Mouse (Mus musculus): ENCODE measurements at regions not wholly inside any gene's neighbourhood (a gene's known extent, or its start where the extent isn't known, plus 50 kb on each side); places are given as distances from the start of the nearest gene placed in this dataset.

DNA sequence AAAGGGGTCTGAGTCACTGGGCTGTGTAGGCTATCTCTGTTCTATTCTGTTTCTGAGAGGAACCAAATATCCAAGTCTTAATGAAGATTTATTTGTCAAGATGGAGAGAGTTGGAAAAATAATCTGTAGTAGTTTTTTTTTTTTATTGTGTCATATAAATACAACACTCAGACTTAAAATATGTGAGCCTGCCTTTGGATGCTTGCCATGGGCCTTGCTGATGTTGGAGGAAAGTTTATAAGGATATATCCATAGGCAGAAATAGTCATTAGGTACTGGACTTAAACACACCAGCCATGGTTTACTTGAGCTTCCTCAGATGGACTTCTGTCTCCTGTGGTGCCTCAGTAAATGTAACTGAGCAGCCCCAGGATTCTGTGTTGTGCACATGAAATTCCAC, 635.8 kb upstream of the Adgrl2 start:
- no peak for DNase-seq (ENCODE audit: low spot score in 2 of 2)

DNA sequence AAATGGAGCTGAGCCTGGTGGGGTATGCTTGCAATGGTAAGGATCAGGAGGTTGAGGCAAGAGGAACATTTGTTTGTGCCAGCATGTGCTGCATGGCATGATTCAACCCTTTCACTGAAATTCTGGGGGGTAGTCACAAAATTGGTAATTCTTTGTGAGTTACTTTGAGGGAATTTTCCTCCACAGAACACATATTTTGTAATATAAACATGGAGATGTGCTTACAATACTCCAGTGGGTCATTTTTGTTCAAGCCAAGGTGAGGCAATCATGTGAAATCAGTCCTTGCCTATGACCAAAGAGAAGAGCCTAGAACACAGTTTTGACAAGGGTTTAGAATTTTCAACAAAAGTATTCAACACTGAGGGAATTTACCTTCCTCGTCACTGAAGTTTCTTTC, 635.1 kb upstream of the Adgrl2 start:
- DNase-seq (ENCODE audit: low spot score in 2 of 2): no peak

DNA sequence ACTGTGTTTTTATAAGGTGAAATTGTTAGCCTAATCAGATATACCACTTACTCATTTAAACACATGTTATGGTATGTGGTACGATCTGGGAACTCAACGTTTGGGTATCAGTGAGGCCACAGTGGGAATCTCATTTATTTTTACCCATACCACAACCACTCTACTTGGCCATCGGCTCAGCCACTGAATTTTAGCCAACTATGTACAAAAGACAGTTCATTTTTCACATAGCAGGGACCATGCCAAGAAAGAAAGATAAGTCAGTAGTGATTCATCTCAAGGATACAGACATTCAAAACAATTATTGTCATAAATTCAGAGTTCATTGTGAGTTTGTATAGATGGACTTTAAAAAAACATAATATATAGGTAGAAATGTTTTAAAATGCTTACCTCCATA, 634.7 kb upstream of the Adgrl2 start:
- no peak for DNase-seq (ENCODE audit: low spot score in 2 of 2)

DNA sequence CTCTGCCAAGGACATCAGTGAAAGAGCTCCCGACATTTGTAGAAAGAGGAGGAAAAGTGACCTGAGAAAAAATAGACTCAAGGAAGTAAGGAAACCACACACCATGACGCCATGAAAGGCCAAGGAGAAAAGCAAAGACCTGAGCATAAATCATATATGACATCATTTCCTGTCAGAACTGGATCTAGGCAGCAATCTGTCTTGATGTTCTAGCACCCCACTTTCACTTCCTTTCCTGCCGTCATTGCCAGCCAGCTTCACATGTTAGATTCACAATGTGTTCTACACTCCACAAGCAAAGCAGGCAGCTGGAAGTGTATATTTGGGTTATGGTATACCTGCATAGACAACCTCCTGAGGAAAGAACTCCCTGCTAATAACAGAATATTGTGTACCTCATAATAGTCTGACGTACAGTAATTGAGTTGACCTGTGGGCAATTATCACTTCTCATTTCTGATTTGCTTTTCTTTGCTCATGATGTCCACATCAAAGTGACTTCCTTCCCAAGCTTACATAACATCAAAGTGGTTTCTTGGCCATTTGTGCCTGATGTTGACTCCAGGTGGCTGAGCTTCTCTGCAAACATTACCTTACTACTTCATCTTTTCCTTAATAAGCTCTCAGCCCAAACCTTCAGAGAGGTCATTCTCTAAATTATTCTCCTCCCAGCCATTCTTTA, 633.6 kb upstream of the Adgrl2 start:
- no peak for DNase-seq (ENCODE audit: low spot score in 2 of 2)

DNA sequence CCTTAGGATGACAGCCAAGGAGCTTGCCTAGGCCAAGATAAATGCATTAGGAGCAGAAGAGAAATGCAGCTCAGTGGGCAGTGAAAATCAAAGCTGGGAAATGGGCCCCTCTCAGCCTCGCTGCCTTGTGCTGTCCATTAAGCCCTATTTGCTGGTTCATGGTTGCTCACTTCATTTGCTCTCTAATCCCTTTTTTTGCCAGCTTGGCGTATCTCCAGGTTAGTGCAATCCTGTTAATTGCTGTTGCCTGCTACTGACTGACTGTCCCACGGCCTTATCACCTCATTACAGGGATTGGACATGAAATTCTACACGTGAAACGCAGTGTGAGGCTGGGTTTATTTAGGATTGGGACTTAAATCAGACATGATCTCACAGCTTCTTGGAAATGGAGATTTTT, 613.5 kb upstream of the Adgrl2 start:
- no peak for DNase-seq (ENCODE audit: low spot score in 2 of 2)

DNA sequence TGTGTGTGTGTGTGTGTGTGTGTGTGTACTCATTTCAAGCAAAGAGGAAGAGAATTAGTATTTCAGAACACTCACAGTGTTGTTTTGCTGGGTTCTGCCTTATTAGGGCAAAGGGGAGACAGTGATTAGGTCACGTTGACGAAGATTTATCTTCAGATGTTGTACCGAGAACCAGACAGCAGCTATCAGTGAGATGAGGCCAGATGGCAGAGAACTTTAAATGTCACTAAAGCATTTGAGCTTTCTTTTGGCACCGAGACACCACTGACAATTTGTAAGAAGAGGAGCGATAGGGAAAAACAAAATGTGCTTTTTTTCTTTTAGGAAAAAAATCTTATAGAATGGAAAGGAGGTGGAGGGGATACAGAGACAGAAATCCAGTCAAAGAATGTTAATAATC, 610.9 kb upstream of the Adgrl2 start:
- DNase-seq (ENCODE audit: low spot score in 2 of 2): peak; percentile 13 to 62

DNA sequence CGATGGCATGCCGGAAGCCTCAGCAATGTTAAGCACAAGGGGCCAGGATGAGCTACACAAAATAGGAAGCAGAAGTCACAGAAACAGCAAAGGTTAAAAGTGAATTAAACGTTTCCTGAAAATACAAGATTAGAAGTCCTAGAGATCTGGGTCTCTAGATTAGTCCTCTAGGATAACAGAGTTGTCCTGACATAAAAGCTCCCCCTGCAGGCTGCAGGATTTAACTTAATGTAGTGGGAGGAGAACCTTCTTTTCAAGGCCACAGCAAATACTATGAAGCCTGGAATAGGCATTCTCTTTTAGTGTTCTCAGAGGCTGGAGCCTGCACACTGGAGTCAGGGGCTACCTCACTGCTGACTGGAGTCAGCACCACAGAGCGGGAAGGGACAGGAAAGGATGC, 604.1 kb upstream of the Adgrl2 start:
- no peak for DNase-seq (ENCODE audit: low spot score in 2 of 2)

DNA sequence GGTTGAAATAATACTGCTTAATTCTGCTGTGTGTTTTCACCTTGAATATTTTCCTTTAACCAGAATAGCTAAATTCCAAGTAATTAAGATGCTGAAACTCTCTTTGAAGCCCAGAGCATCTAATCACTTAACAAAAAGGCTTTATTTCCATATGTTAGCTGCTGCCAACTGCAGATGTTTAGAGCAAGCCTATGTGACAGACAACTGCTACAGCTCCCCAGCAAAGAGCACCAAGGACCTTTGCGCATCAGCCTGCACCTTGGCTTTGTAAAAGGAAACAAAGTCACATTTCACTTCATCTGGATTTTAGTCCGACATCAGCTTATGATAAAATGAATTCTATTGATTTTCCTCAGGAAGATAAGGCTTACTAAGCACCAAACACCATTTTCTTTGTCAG, 595.4 kb upstream of the Adgrl2 start:
- DNase-seq (ENCODE audit: low spot score in 2 of 2): no peak

DNA sequence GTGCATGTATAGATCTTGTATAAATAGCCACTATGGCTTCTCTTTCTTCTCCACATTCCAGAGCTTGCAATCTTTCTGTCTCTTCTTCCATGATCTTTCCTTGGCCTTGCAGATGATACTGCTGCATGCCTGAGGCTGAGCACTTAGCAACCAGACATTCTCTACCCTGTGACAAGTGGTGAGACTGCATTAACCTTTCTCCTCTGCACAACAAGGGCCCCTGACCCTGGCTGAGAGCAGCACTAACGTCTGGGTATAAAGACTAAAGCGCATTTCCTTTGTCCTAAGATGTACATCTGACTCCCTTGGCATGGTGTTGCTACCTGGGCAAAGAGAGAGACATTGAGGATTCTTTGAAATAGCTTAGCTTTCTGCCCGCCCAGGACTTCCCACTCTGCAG, 590.8 kb upstream of the Adgrl2 start:
- DNase-seq (ENCODE audit: low spot score in 2 of 2): no peak

DNA sequence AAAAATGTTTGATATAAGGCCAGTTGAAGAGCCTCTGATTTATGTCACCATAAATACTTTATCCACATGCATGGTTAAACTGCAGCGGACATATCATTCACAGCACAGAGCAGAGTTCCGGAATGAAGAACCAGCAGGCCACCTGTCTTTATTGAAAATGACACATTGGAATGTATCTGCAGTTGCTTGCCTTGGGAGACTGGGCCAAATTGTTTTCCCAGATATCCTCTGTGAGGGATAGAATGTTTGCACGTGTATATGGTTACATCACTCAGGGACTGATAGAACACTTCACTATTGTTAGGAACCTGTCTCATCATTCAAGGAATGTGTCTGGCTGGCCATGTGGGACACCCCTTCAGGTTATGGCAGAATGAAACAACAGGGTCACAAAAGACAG, 585.3 kb upstream of the Adgrl2 start:
- no peak for DNase-seq (ENCODE audit: low spot score in 2 of 2)

DNA sequence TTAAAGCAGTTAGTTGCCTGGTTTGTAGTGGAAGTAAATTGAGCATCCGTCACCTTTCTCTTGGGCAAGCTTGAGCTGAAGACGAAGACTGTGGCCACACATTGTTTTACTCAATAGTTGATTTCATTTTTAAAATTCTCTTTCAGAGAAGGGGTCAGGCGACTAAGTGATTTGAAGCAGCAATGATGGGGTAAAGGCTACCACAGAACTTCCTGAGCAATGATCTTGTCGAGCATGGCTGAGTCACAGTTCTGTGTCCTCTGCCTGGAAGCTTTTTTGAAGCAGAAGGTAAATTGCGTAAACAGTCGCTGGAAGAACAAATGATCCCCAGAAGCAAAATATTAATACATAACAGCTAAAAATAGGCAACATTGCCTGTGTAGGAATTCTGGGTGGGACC, 576.5 kb upstream of the Adgrl2 start:
- DNase-seq (ENCODE audit: low spot score in 2 of 2): peak in 1 of 2 experiments; percentile 13

DNA sequence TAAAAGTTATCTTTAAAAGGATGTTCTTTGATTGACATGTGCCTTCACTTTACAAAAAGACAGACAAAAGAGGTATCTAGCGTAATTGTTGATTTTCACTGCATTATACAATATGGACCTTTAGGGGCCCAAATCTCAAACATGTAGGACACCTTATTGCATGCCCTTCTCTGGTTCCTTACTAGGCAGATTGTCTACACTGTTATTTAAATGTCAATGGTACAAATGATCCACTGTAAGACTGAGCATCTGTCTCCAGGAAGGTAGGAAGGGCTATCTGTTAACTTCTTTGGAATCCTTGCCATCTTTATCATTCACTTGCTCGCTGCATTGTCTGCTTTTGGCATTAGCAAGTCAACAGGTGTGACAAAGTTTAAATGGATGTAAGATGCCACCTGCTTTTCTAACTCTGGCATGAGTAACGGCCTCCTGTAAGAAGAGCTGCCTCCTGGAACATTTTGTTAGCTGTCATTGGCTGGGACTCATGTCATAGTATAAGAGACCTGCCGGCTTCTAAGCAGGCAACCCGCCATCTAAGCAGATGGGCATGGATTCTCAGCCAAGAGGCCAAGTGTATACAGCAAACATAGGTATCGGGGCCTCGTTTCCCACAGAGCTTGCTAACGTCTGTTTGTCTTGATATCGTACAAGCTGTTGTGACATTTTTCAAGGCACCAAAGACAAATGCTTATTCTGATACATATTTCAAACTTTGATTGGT, 560.0 kb upstream of the Adgrl2 start:
- peak; percentile 33 to 67 for DNase-seq (ENCODE audit: low spot score in 2 of 2)

DNA sequence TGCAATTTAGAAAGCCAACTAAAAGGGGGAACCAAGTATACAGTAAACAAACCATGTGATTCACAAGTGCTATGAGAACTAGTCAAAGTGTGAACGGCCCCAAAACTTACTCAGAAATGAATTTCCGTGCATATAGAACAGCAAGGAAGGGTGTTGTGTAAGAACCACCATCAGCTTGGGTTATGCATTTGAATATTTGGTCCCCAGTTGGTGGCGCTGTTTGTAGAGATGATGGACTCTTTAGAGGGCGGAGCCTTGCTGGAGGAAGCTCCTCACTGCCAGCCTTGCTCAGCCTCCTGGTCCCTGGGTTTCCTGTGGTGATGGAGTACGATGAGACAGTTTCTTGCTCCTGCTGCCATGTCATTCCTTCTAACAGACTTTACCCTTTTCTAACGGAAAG, 556.7 kb upstream of the Adgrl2 start:
- no peak for DNase-seq (ENCODE audit: low spot score in 2 of 2)

DNA sequence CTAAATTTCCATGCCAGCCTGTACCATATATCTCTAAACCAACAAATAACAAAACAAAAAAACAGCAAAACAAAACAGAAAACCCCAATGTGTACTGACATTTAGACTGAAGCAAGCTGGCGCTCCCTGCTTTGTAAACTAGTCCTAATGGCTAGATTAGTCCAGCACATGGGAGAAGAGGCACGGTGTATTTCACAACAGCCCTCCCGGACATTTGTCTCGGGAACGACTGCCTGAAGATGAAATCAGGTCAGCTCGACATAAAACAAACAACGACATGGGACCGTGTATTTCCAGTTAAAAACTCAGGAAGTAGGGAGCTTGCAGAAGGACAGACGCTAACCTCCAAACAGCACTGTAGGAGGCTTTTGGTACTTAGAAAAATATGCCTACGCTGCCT, 555.9 kb upstream of the Adgrl2 start:
- no peak for DNase-seq (ENCODE audit: low spot score in 2 of 2)

DNA sequence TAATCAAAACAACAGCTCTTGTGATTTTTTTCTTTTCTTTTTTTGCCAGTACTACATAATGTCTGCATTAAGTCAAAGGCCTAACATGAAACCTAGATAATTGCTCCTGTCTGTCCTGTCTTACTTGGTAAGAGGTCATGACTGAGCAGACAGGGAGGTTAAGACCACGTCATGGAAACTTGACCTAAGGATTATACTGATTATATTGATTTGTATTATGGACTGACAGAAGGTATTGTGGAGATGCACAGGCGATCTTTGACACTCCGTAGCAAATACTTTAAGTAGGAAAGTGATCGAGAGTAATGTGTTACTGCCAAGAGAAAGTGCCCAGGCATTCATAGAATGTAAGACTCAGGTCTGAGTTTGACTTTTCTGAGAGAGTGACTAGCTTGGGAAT, 543.8 kb upstream of the Adgrl2 start:
- no peak for DNase-seq (ENCODE audit: low spot score in 2 of 2)

DNA sequence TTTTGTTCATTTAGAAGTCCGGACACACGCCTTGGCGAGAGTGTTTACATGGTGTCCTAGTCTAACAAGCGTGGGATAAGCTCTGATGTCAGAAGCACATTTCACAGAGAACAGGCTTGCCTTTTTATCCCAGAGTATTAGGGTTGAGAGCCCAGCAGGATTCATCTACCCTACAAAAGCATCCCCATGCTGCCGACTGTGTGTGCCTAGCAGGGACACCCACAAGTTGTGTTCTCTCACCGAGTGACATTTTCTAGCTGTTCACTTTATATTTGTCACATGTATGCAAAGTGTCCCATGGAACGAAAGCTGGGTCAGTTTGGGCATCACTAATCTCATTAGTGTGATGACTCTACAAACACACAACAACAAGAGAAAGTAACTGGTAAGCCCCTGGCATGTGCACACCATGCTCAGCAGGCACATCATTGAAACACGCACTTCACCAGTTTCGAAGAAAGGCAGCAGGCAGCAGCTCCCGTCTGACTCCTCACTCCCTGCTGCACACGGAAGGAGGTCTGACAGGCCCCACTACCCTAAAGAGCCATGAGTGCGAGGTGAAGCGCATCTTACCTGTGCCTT, 539.8 kb upstream of the Adgrl2 start:
- DNase-seq (ENCODE audit: low spot score in 2 of 2): no peak

DNA sequence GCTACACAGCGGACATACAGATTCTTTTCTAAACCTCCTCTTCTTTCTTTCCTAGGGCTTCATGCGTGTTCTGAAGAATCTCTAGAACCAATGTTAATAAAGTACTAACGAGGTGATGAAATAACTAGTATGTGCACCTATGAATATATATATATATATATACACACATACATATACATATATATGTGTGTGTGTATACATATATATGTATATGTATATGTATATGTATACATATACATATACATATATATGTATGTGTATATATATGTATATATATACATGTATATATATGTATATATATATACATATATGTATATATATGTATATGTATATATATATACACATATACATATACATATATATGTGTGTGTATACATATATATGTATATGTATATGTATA, 536.2 kb upstream of the Adgrl2 start:
- no peak for DNase-seq (ENCODE audit: low spot score in 2 of 2)

DNA sequence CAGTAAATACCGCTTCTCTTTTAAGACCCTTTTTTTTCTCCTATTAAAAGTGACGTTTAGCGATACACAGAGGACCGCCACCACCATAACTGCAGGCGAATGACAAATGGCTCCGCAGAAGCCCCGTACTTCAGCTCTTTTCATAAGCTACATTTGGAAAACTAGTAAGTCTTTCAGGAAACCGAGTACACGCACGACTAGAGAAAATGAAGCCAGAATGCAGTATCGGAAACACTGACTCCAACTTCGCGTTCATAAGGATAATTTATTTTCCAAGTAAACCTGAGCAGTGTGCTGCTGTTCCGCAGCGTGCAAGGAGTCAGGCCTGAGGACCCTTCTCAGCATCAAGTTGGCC, 529.2 kb upstream of the Adgrl2 start:
- no peak for DNase-seq (ENCODE audit: low spot score in 2 of 2)

DNA sequence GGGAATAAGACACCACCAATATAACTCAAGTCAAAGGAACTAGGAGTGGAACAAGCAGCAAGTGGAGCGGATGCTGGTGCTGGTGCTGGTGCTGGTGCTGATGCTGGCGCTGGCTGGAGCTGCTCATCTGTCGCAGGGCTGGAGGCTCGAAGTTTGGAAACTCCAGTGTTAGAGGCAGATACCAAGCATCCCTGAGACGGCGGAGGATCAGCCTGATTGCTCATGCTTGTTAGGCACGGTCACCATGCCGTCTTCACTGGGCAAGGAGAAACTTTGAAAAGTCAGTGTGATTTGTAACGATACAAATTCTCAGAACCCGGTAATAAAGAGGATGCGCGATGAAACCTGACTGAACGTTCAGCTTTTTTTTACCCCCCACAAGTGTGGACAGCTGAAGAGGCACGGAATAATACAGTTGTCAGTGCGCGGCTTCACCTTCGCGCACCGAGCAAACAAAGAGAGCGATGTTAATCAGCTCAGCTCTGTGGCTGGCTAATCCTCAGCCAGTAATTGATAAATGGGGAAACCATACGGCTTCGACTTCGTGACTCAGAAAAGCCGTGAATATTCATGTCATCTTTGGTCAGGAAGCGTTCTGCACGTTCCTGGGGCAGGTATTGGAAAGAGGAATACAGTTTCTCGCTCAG, 528.7 kb upstream of the Adgrl2 start:
- DNase-seq (ENCODE audit: low spot score in 2 of 2): peak in 1 of 2 experiments; percentile 4

DNA sequence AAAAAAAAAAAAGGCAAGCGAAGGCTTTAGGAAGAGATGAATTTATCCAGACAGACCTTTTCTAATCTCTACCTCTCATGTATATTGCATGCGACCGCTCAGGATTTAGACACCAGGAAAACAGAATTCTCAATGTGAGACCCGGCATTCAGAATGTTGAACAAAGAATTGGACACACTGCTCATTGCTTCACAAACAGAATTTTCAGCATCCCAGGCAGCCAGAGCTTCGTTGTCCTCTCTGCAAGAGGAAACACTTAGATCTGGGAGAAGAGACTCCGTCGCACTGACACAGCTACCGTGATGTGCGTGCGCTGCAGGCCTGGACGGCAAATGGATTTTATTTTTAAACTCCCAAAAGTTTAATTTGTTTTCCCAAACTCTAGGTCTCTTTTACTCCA, 527.2 kb upstream of the Adgrl2 start:
- DNase-seq (ENCODE audit: low spot score in 2 of 2): no peak

DNA sequence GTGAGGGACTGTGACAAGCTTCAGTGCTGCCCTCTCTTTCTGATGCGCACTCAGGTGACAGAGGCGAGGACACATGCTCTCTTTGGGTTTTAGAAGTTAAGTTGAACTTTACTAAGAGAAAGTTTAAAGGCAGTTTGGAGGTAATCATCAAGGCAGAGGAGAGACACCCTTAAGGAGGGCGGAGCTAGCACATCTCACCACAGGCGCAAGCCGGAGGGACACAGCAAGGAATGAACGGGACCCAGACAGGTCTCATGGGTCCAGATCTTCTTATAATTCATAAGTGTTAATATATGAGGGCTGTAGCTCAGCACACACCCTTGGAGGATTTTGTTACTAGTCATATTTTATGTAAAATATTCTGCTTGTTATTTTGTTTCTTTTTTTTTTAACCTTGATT, 518.8 kb upstream of the Adgrl2 start:
- no peak for DNase-seq (ENCODE audit: low spot score in 2 of 2)

DNA sequence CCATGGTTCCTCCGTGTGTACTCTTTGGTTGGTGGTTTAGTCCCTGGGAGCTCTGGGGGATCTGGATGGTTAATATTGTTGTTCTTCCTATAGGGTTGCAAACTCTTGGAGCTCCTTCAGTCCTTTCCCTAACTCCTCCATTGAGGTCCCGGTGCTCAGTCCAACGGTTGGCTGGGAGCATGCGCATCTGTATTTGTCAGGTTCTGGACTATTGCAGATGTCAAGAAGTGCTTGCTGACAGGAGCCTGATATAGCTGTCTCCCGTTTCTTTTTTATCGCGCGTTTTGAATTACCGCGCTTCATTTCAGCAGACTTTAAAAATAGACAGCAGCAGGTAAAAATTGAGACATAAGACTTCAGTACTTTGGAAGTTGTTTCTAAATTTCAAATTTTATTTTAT, 518.3 kb upstream of the Adgrl2 start:
- DNase-seq (ENCODE audit: low spot score in 2 of 2): no peak
